Mouse (Mus musculus) R1 (cell line): ENCODE data around the gene Ncln.

Source experiments
- DNase-seq: peaks from one replicate; pipeline ENCODE4 v3.0.0-alpha.2; 2018; ENCODE audit warnings: low read depth, low spot score

Gene Ncln

GRCm38 (mm10) chr10:81496264-81496901 is at the start of gene Ncln:
Gene Ncln (minus strand): TSS chr10:81496392.
- DNase-seq: peak; percentile 99

- peak; percentile 93 for DNase-seq
Measured at GRCm38 (mm10) chr10:81545161-81545747, 49.1 kb upstream of the Ncln start, which contains the start of gene Gna11. Gene Gna11 (minus strand): TSS chr10:81545190.

DNA sequence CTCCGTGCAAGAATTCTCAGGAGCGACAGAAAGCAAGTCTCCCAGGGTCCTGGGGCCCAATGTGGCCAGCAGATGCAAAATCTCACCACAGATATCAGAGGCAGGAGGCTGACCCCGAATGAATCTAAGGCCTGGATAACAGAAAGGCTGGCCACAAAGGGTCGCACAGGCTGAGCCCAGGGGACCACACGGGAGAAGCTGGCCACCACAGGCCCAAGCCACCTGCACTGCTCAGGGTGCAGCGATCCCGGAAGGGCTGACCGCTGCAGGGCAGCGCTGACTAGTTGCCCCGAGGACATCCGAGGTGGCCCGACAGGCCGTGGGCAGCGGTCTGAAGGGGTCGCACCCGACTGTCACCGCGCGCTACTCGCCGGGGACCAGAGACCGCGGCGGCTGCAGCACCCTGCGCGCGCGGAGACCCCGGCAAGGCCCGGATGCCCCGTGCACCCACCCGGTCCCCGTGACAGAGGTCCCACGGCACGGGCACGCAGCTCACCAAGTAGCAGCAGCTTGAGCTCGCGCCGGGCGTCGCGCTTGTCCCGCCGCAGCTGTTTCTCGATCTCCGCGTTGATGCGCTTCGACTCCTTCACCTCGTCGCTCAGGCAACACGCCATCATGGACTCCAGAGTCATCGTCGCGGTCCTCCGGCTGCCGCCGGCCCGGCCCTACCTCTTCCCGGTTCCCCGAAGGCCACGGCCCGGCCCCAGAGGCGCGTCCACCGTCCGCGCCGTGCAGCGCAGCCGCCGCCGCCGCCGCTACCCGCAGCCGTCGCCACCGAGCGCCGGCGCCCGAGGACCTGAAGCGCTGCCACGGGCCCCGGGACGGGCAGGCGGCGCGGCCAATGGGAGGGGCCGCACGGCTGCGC is 48.3 kb upstream of the Ncln start:
- DNase-seq: peak; percentile 56

DNA sequence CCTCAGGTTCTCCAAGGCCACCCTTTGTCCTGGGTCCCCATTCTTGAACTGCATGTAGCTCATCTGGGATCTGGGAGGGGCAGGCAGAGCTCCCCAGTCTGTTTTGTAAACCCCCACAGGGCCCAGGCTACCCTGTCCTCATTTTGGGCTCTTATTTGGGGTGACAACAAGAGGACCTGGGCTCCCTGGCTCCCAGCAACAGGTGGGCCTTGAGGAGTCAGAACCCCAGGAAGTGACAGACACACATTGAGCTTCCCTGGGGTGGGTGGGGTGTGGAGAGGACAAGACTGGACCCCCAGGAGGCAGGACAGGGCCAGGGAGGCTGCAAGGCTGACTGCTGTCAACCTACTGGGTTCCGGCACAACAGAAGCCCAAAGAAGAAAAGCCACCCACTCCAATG is 47.4 kb upstream of the Ncln start:
- DNase-seq: no peak

DNA sequence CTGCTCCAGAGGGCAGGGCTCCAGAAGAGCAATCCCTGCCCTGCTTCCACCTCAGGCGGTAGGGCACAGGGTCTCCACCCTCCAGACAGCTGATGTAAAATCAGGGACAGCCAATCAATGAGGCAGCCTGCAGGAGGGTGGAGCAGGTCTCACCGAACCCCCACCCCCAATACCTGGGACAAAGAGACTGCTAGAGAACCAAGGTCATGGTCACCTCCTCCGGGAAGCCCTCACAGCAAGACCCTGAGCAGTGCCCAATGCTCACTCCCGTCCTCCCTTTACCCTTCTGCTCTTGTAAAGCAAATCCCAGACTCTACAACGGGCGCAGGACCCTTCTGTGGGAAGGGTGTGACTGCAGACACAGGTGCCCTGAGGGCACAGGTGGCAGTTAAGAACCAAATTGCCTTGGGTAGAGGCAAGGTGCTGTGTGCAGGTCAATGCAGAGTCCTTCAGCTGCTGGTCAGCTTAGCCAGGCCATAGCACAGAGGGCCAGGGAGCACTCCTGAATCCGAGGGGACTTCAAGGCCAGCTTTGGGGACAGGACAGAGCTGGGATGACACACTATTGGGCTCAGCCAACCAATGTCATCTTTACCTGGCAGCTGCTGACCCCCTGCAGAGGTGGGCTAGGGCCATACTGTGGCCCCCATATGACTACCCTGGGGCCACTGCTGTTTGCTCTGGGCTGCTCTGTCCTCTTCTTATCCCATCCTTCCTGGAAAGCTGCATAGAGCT is 46.7 kb upstream of the Ncln start:
- DNase-seq: peak; percentile 44

- DNase-seq: no peak
Measured at GRCm38 (mm10) chr10:81541803-81542202, 45.6 kb upstream of the Ncln start.

DNA sequence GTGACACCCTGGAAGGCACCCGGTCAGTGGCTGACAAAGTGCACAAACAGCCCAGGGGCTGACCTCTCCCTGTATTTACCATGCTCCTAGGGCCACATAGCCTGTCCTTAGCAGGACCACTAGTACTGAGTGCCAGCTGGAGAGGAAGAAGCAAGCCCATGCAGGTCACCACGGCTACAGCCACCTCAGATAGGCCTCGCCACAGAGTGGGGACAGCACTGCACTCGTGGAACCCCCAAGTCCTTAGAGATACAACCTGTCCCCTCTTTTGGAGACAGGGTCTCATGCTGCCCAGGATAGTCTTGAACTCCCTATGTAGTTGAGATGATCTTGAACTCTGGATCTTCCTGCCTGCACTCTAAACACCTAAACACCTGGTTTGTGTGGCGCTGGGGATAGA is 45.2 kb upstream of the Ncln start:
- DNase-seq: no peak

GRCm38 (mm10) chr10:81538321-81539048 is 42.3 kb upstream of the Ncln start:
- no peak for DNase-seq

DNA sequence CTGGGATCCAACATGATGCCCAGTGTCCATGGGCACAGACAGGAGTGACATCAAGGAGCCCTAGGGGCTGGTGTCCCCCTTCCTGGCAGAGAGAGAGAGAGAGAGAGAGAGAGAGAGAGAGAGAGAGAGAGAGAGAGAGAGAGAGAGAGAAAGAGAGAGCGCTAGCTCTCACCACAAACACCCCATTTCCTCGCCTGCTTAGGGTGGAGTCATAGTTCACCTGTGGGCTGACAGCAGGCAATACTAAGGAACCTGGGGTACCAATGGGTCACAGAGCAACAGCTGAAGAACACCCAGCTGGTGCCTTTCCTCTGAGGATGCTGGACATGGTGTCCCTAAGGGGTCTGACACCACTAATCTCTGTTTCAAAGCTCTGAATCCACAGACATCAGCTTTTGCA is 41.2 kb upstream of the Ncln start:
- DNase-seq: no peak

DNA sequence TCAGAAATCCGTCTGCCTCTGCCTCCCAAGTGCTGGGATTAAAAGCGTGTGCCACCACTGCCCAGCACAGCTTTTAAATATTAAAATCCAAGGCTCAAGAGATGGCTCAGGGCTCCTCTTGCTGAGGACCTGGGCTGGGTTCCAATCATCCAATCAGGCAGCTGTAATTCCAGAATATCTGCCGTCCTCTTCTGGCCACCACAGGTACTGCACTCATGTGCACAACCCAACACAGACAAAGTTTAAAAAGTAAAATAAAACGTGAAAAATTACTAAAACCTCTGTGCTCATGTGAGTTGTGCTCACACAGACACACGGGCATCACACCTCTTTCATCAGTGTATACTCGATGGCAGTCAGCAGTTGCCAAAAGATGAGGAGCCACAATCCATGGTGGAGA is 40.5 kb upstream of the Ncln start:
- peak; percentile 64 for DNase-seq

DNA sequence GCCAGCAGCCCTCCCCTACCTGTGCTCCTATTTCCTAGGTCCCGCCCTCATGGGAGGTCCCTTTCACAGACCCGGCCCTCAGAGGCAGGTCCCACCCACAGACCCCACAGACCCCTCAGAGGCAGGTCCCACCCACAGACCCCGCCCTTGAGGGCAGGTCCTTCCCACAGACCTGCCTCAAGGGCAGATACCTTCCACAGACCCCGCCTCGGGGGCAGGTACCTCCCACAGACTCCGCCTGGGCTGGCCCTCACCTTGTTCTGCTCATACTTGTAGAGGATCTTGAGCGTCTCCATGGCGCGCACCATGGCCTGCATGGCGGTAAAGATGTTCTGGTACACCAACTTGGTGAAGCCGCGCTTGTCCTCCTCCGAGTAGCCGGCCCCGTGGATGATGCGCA is 38.6 kb upstream of the Ncln start:
- peak; percentile 92 for DNase-seq

- DNase-seq: peak; percentile 73
Measured at GRCm38 (mm10) chr10:81526779-81527178, 30.6 kb upstream of the Ncln start.

DNA sequence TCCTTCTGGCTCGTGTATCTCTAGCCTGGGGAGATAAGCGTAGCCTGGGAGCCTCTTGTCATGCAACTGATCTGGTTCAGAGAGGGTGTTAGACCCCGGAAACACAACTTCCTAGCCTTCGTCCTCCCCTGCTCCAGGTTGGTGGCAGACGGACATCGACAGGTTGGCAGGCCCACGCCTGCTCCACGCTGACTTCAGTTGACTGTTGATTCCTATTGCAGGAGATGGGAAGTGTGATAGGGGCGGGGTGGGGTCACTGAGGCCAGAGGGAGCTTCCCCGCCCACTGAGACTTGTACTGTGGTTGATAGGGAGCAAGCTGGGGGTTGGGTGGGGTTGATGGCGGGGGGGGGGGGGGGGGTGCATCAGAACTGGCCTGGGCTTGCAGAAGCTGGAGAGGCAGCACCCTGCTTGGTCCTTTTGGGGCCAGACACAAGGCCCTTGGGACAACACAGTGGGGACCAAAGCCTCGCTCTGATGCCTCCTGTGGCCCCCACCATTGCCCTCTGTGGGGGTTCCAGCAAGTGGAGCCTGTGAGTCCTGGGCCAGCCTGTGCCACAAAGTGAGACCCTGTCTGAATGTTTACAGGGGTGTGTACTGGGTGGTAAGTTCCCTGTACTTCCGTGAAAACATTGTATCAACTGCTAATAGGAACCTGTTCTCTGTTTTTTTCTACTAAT is 29.0 kb upstream of the Ncln start:
- DNase-seq: peak; percentile 35

DNA sequence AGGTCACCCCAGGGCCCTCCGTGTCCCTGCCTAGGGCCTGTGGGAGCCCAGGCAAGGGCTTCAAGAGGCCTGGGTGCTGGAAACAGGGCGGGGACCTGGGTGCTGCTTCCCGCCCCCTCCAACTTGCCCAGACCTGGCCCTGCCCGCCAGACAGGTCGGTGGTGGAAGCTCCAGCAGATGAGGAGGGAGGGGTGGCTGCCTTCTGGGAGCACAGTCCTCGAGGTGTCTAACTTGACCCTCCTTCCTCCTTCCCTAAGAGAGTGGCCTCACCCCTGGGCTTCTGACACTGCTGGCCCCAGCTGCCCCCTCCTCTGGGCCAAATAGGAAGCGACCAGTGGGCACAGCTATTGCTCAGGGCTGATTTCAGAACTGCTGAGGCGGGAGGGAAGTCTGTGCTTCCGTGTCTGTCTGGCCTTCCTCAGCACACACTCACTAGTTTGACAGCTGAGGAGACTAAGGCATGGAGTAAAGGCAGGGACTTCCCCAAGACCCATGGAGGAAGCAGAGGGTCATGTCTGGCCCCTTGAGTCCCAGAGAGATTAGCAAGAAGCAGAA is 27.9 kb upstream of the Ncln start, which contains the start of gene Gna15:
Gene Gna15, minus strand, starts transcription at position 175 of the 555 bp plus-strand sequence.
- DNase-seq: no peak

DNA sequence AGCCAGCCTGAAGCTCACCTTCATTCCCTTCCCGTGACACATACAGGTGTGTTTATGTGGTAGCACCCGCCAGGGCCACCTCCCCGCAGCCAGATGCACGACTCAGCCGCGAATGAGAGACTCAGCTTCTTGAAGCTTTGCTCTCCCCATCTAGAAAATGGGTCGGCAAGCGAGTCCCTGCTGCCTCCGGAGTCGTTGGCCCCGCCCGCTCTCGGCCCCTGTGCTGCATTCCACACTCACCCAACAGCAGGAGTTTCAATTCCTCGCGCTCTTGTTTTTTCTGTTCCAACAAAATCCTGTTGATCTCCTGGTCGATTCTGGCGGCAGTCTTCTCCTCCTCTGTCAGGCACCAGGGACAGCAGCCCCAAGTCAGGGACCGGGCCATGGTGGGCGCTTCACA is 27.4 kb upstream of the Ncln start:
- peak; percentile 60 for DNase-seq

DNA sequence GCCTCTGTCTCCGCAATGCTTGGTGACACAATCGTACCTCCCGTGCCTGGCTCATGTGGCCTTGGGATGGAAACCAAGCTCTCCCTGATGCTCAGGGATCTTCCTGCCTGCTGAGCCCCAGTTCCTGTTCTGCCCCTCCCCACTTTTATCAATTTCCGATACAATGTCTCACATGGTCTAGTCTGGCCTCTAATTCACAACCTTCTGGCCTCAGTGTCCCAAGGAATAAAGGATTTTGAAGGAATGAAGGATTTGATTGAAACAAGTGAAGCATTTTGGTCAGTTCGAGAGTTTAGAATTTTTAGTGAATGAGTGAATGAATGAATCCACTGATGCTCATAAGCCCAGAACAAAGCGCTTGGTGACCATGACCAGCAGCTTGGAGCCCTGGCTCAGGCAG is 26.9 kb upstream of the Ncln start:
- no peak for DNase-seq

DNA sequence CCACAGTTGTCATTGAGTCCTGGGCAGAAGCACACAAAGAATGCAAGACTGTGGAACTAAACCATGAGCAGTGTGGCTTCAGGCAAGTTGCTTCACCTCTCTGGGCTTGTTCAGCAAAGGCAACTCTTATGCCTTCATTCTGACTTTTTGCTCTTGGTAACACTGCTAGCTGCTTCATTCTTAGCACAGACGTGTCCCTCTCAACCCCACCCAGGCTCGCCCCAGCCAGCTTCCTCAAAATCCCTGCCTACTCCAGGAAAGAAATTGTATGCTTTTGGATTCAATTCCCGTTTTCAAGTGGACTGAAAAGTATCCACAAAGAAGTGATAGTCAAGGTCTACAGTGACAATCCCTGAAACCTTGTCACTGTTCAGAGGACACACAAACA is 23.8 kb upstream of the Ncln start:
- no peak for DNase-seq

DNA sequence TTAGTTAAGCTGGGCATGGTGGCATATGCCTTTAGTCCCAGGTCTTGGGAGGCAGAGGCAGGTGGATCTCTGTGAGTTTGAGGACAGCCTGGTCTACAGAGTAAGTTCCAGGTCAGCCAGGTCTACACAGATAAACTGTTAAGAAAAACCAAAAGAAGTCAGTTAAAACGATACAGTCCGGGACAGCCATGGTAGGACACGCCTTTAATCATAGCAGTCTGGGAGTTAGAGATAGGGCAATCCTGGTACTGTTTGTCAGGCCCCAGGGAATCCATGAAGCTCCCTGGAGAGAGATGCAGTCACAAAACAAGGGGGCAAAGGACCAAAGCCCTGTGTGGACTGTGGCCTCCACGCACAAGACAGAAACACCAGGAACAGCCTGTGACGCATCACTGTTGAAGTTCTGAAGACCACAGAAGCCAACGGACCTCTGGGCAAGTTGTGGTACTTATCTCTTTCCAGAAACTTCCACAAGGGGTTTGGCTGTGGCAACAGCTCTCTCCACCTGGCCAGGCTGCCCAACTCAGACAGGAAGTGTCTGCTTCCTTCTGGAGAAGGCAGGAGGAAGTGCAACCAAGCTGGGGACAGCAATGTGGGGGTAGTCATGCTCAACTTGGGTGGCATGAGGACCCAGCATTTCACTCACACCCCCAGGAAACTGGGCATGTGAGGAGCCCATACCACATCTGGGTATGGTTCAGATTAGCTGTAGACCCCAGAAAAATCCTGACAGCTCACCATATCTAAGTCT is 23.2 kb upstream of the Ncln start:
- no peak for DNase-seq

DNA sequence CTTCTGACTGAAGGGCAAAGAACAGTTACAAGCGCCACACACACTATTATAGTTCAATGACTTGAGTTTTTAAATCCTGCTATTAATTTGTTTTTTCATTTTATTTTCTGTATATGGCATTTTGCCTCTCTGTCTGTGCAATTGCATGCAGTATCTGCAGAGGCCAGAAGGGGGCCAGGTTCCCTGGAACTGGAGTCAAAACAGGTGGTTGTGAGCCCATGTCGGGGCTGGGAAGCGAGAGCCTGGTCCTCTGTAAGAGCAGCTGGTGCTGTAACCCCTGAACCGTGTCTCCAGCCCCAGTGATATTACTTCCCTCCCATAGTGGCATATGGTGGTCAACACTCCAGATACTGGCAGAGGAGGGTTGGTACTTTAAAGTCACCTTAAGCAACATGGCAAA is 22.4 kb upstream of the Ncln start:
- peak; percentile 79 for DNase-seq

GRCm38 (mm10) chr10:81517227-81517626 is 21.0 kb upstream of the Ncln start:
- no peak for DNase-seq
